Mouse (Mus musculus) retina, postnatal 1 day (tissue): ENCODE measurements at regions not wholly inside any gene's neighbourhood (a gene's known extent, or its start where the extent isn't known, plus 50 kb on each side); places are given as distances from the start of the nearest gene placed in this dataset.

Experiments
- DNase-seq: peaks from one replicate; pipeline ENCODE4 v3.0.0-alpha.2; 2012

GRCm38 (mm10) chr16:74597735-74598340, 186.2 kb upstream of the Robo2 start:
- DNase-seq, result no peak

DNA sequence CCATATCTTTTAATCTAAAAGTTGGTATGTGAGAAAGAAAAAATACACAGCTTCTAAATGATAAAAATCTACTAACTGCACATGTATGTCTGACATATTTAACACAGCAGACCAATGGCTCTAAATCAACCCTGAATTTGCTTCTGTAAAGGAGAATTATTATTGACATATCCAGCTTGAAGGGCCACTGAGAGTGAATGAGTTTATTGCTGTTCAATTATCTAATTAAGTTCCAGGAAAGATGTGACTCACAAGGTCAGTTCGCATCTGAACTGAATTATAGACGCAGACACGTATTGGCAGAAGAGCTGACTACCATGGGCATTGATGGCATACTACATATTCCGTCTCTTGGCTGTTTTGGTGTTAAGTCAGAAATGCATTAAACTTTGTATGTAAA, 180.3 kb upstream of the Robo2 start:
- no peak for DNase-seq

DNA sequence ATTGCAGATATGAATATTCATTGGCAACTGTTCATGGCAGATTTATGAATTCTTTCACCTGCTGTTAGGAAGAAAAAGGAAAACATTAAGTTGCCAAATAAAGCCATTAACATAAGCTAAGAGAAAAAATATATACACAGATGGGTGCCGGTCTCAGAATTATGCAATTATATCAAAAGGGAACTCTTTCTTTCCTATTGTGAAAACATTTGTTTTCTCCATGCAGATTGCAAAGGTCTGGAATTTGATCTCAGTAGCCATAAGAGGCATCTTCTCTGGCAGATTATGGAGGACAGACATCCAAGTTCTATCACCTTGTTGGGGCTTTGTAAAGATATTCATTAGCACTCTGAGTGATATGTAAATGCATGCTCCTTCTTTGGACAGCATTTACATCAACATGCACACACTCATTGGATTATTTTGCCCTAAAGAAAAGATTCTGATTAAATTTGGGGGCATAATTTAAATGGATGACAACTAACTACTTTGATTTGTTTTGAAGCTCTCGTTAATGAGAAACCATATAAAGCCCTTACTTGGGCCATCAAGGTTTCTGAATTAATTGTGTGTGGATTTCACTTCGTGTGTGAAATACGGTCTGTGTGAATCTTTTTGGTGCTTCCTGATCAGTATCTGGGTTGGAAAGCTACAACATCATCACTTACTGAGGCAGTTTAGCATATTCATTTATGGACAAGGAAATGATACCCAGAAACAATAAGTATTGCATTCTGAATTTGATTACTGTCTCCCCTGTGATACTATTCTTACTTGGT, 171.2 kb upstream of the Robo2 start:
- DNase-seq, result no peak

DNA sequence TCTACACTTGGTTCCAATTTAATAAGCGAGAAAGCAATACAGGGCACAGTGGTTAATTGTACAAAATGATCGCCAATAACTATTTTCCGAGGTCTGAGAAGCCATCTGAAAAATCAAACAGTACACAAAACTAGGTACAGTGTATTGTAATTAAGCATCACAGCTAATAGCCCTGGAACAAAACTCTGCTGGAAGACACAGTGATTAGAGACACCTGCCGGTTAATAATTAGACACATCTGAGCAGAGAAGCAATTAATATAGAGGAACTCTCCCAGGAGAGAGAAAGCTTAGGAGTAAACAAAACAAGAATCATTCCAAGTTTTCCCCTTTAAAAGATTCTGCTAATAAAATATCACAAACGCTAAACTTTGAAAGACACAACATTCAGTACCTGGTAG, 136.7 kb upstream of the Robo2 start:
- peak; percentile 30 for DNase-seq

- DNase-seq, result no peak
Observed at GRCm38 (mm10) chr16:74530531-74530930, 118.9 kb upstream of the Robo2 start.

- no peak for DNase-seq
Observed at GRCm38 (mm10) chr16:74528245-74528644, 116.6 kb upstream of the Robo2 start.

DNA sequence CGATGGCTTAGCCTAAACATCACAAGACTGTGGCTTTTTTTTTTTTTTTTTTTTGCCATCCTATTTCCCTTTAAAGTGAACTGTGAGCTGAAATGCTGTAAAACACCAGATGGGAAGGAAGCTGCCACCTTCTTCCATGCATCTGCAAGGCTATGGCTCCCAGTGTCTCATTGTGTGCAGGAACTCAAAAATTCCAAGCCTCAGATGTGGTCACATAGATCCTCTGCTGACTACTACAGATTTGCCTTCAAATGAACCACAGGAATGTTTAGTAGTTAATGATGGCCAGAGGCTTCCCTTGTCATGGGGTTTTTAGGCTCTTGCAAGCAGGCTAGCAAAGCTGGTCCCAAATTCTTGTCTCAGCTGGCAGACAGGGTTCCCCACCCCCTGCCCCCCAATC, 114.9 kb upstream of the Robo2 start:
- no peak for DNase-seq

- no peak for DNase-seq
Observed at GRCm38 (mm10) chr16:74520501-74520900, 108.9 kb upstream of the Robo2 start.

GRCm38 (mm10) chr16:74517888-74518287, 106.3 kb upstream of the Robo2 start:
- DNase-seq, result no peak

DNA sequence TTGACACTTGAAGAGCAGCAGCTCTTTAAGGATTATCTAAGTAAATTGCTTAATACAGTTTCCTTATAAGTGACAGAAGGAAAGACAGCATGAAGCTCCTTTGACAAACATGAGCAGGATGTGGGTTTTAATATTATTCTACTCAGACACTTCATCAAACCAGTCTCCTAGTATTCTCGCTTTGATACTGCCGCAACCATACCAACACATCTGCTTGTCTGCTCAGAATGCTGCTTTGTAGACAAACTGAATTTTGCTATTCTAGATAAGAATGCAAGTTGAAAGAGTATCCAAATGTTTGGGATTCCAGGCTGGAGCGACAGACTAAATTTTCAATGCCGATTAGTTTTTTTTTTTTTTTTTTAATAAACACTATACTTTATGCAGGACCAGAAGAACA, 105.7 kb upstream of the Robo2 start:
- no peak for DNase-seq

DNA sequence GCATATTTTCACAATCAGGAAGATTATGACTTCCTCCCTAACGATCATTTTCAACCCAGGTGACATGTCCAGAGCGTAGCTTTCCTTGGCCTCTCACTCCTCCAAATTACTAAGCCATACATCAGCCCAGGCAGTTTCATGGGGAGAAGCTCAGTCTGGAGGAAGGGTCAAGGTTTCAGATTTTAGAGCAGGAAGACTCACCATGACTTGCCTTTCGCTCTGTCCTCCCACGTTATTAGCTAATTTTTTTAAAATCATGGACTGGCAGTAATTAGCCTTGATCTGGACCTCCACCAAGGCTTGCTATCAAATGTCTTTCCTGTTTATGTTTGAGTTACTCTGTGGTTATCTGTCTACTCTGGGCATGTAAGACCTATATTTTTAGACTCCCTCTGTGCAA, 102.9 kb upstream of the Robo2 start:
- no peak for DNase-seq

- no peak for DNase-seq
Observed at GRCm38 (mm10) chr16:74510383-74510782, 98.8 kb upstream of the Robo2 start.

DNA sequence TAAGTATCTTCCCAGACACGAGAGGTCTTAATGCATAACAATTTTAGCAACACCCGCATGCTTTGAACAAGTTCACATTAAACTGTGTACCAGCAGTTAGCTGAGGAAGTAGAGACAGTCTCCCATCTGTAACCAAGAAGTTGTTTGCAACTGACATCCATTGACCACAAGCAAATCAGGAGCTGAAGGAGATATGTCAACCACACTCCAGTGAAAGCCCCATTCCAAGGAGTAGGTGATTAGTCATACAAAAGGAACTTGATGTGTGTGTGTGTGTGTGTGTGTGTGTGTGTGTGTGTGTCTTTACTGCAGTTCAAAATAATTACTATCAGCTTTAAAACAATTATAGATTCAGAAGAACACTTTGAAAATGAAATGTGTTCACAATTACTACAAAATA, 97.9 kb upstream of the Robo2 start:
- DNase-seq, result no peak

GRCm38 (mm10) chr16:74506719-74507118, 95.1 kb upstream of the Robo2 start:
- no peak for DNase-seq

GRCm38 (mm10) chr16:74506173-74506709, 94.6 kb upstream of the Robo2 start:
- no peak for DNase-seq

GRCm38 (mm10) chr16:74504426-74504825, 92.8 kb upstream of the Robo2 start:
- no peak for DNase-seq

DNA sequence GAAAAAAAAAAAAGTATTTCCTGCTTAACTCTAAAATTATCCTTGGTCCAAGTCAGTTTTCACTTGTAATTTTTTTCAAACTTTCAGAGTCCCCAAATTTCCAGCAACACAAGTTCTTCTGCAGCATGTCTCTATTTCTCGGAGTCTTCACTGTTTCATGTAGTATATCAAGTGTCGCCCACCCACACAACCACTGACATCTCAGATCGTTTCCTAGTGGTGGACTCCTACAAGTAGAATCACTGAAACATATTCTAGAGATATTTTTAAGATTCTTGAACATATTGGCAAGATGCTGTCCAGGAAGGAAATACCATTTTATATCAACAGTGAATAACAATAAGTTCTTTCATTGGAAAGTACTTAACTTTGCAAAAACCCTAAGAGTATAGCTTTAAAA, 89.1 kb upstream of the Robo2 start:
- no peak for DNase-seq

- DNase-seq, result no peak
Observed at GRCm38 (mm10) chr16:74467745-74468420, 56.3 kb upstream of the Robo2 start.

DNA sequence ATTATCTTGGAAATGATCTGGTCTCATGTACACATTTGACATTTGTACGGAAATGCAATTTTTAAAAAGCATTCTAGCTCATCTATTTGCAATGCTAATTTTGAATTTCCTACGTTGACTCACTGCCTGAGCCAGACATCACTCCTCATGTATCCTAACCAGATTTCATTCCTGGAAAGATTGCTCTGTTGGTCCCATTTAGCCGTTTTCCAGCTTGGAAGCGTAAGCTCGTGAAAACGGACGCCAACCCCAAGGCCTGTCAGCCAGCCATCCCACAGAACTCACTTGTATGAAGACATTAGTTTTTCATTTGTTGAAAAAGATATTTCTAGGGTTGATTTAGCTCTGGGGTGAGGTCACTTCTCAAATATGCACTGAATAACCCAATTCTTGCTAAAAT, 55.5 kb upstream of the Robo2 start:
- DNase-seq, result no peak

- no peak for DNase-seq
Observed at GRCm38 (mm10) chr16:74464835-74465234, 53.2 kb upstream of the Robo2 start.

GRCm38 (mm10) chr16:74464290-74464689, 52.7 kb upstream of the Robo2 start:
- no peak for DNase-seq

- no peak for DNase-seq
Observed at GRCm38 (mm10) chr16:74462436-74462835, 50.8 kb upstream of the Robo2 start.
